Mouse (Mus musculus) kidney, postnatal 0 days (tissue): ENCODE data around the gene Nck1. TPM values are rescaled to one million over a fixed set of nuclear protein-coding genes. Genes with fewer than 3 reads are reported as not detected.

ENCODE experiments used
- ATAC-seq: fragments of 200-750 bp; cut with Nextera tagmentation; replicated peaks from 2 replicates; pipeline ENCODE4 v1.8.0; 2017; ENCODE audit warnings: low read depth, moderate number of reproducible peaks, moderate TSS enrichment, moderate library complexity; ENCODE audit not compliant: low FRiP score
- DNase-seq: peaks from one replicate; pipeline ENCODE4 v3.0.0-alpha.2; 2016; ENCODE audit warnings: low spot score
- H3K27ac ChIP-seq: fragments of 300-500 bp; sonication (generic); 2 replicates; pipeline ENCODE4 v1.5.1; 2014; ENCODE audit warnings: mild to moderate bottlenecking
- H3K27me3 ChIP-seq: fragments of 300-500 bp; sonication (generic); 2 replicates; pipeline ENCODE4 v1.6.1; 2014; ENCODE audit warnings: low read length, mixed read lengths; ENCODE audit not compliant: insufficient read depth
- H3K36me3 ChIP-seq: fragments of 300-500 bp; sonication (generic); 2 replicates; pipeline ENCODE4 v1.6.1; 2014; ENCODE audit warnings: low read length, mixed read lengths; ENCODE audit not compliant: insufficient read depth
- H3K4me1 ChIP-seq: fragments of 300-500 bp; sonication (generic); replicated peaks from 2 replicates; pipeline ENCODE4 v1.6.1; 2014; ENCODE audit warnings: antibody characterized with exemption, low read length, mixed read lengths; ENCODE audit not compliant: insufficient read depth
- H3K4me2 ChIP-seq: fragments of 300-500 bp; sonication (generic); 2 replicates; pipeline ENCODE4 v1.6.1; 2014; ENCODE audit warnings: mild to moderate bottlenecking, low read length, moderate library complexity, mixed read lengths
- H3K4me3 ChIP-seq: fragments of 300-500 bp; sonication (generic); replicated peaks from 2 replicates; pipeline ENCODE4 v1.5.1; 2014; ENCODE audit warnings: low read depth, low read length
- H3K9ac ChIP-seq: fragments of 300-500 bp; sonication (generic); 2 replicates; pipeline ENCODE4 v1.6.1; 2014; ENCODE audit warnings: low read depth, low read length
- H3K9me3 ChIP-seq: fragments of 300-500 bp; sonication (generic); replicated peaks from 2 replicates; pipeline ENCODE4 v1.6.1; 2016; ENCODE audit warnings: low read length, inconsistent platforms, mixed read lengths
- CTCF ChIP-seq: IDR thresholded peaks from 2 replicates; pipeline ENCODE4 v1.5.1; 2016; ENCODE audit warnings: antibody characterized with exemption, low read depth, mild to moderate bottlenecking, moderate library complexity
- WGBS: fragments of 180-500 bp; shearing (Covaris S2); extraction: QIAGEN DNeasy Blood & Tissue Kit; methylation state at CpG from one replicate; pipeline ENCODE4 v1.1.7; 2014; 5-methylcytosine and 5-hydroxymethylcytosine counted together
- polyA plus RNA-seq: library from polyadenylated mRNA; unstranded; fragments of >200 nt; fragmentation: Nextera tagmentation; extraction: Ambion mirVana; gene quantifications from 2 replicates; pipeline ENCODE4 v1.2.1, GENCODE M21; 2015

The Nck1 gene
- polyA plus RNA-seq, 1 experiment from 2014 or later = 75.8 TPM

GRCm38 (mm10) chr9:100580196-100580740 lies 34.3 kb upstream of the Nck1 start:
- Histone ChIP-seq H3K9ac (no peak overlapping the region), H3K9me3 (no peaks in the 10 kb centered on the region), H3K36me3 (no peaks in the 10 kb centered on the region), H3K4me2 (no peak overlapping the region), H3K4me1 (peaks cover 11% of the 10 kb centered on the region; the same call in 1 of the 2 replicates), H3K27me3 (no peaks in the 10 kb centered on the region), H3K27ac (no peak overlapping the region), H3K4me3 (no peak overlapping the region)
- TF ChIP-seq CTCF = no peak
- DNase-seq (no peak), ATAC-seq (no peak)
- WGBS = 80% methylated on average over 20 of the region's 20 CpGs

GRCm38 (mm10) chr9:100573942-100574341 lies 28.0 kb upstream of the Nck1 start:
- DNase-seq = no peak
- no peaks in the 10 kb centered on the region for H3K9me3 ChIP-seq
- no peak for ATAC-seq
- WGBS = 50% methylated on average over 5 of the region's 5 CpGs
- no peak overlapping the region for H3K27ac ChIP-seq
- no peak for TF ChIP-seq CTCF
- no peak overlapping the region for H3K4me3 ChIP-seq
- H3K9ac ChIP-seq = no peak overlapping the region
- H3K4me1 ChIP-seq = no peaks in the 10 kb centered on the region
- no peaks in the 10 kb centered on the region for H3K36me3 ChIP-seq
- no peak overlapping the region for H3K4me2 ChIP-seq
- H3K27me3 ChIP-seq = no peaks in the 10 kb centered on the region

GRCm38 (mm10) chr9:100573300-100573699 lies 27.4 kb upstream of the Nck1 start:
- Histone ChIP-seq H3K27me3 (no peaks in the 10 kb centered on the region), H3K9ac (no peak overlapping the region), H3K36me3 (no peaks in the 10 kb centered on the region), H3K27ac (no peak overlapping the region), H3K4me2 (no peak overlapping the region), H3K4me3 (no peak overlapping the region), H3K4me1 (no peaks in the 10 kb centered on the region), H3K9me3 (no peaks in the 10 kb centered on the region)
- WGBS = 75% methylated on average over 2 of the region's 2 CpGs
- DNase-seq (no peak), ATAC-seq (no peak)
- no peak for TF ChIP-seq CTCF

GRCm38 (mm10) chr9:100571511-100571910 lies 25.6 kb upstream of the Nck1 start:
- Histone ChIP-seq H3K9ac (no peak overlapping the region), H3K4me2 (peak overlapping the region; percentile 64; the same call in 1 of the 2 replicates), H3K4me3 (no peak overlapping the region), H3K4me1 (no peaks in the 10 kb centered on the region), H3K36me3 (no peaks in the 10 kb centered on the region), H3K27me3 (no peaks in the 10 kb centered on the region), H3K27ac (no peak overlapping the region), H3K9me3 (no peaks in the 10 kb centered on the region)
- no peak for DNase-seq
- 79% methylated on average over 1 of the region's 1 CpGs for WGBS
- no peak for TF ChIP-seq CTCF
- ATAC-seq = no peak

GRCm38 (mm10) chr9:100570626-100571233 lies 24.8 kb upstream of the Nck1 start, which contains the start of gene Slc35g2:
Slc35g2 (minus strand) TSS chr9:100571090.
- Histone ChIP-seq H3K36me3 (no peaks in the 10 kb centered on the region), H3K4me1 (no peaks in the 10 kb centered on the region), H3K4me3 (peak within 1 kb of the TSS; percentile 44), H3K4me2 (peak within 1 kb of the TSS; percentile 64), H3K27me3 (no peaks in the 10 kb centered on the region), H3K9me3 (no peaks in the 10 kb centered on the region), H3K9ac (peak within 1 kb of the TSS; percentile 29), H3K27ac (no peak within 1 kb of the TSS)
- WGBS = under 1% methylated on average over 53 of the region's 55 CpGs
- no peak for TF ChIP-seq CTCF
- ATAC-seq (peak; percentile 75), DNase-seq (peak; percentile 57)

- Histone ChIP-seq H3K4me2 (peak overlapping the region; percentile 64), H3K27me3 (no peaks in the 10 kb centered on the region), H3K36me3 (no peaks in the 10 kb centered on the region), H3K27ac (no peak overlapping the region), H3K4me1 (no peaks in the 10 kb centered on the region), H3K4me3 (peak overlapping the region; percentile 44), H3K9me3 (no peaks in the 10 kb centered on the region), H3K9ac (peak overlapping the region; percentile 29; the same call in 1 of the 2 replicates)
- DNase-seq (peak; percentile 51), ATAC-seq (no peak; the same call in 1 of the 2 replicates)
- peak; percentile 40; the same call in 1 of the 2 replicates for TF ChIP-seq CTCF
- 10% methylated on average over 32 of the region's 32 CpGs for WGBS
Measured at GRCm38 (mm10) chr9:100569798-100570625, 24.1 kb upstream of the Nck1 start.
